Mouse (Mus musculus): Measurements from ENCODE around the gene Cntn3.

GRCm38 (mm10) chr6:102485509-102485908 lies 87.4 kb downstream of the Cntn3 start:
- no peak for TF ChIP-seq CTCF (IDR thresholded peaks at IDR 0.05; ENCODE audit: control insufficient read depth, insufficient read depth, insufficient replicate concordance, low read depth, low read length)
- TF ChIP-seq POLR2A (IDR thresholded peaks at IDR 0.05; ENCODE audit: control insufficient read depth, low read depth, low read length) = no peak
